ENCODE assay signal across 21 mouse cellular contexts in the genomic region with DNA sequence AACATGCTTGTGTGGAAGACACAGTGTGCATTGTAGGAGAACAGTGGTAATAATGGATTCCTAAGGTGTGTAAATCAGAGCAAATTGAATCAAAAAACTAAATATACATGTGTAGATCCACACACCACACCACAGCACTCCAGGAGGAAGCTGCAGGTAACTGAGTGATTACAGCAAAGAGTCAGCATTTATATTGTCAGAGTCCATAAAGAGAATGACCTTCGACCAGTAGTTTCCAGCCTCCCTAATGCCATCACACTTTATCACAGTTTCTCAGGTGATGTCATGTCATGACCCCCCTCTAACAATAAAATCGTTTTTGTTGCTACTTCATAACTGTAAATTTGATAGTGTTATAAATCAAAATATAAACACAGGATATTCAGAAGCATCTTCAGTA.
DNase-seq lines count a peak whose midpoint lies in the region; ATAC-seq and TF ChIP-seq lines count a peak whose summit lies in the region.
"Had no signal": no experiment of that assay in that cellular context is flagged by ENCODE, and none has a peak within 500 bp of the region (broad histone marks: within the 10 kb centered on the region; RNA-seq: fewer than 3 reads in every experiment).

No protein-coding gene starts in this region.

- no peaks in the 10 kb centered on the region for H3K9me3 ChIP-seq in intestine, embryonic 15.5 days
- no peaks in the 10 kb centered on the region for H3K9me3 ChIP-seq in intestine, embryonic 16.5 days (ENCODE audit: control insufficient read depth, low read length)
- no peaks in the 10 kb centered on the region for H3K9me3 ChIP-seq in intestine, postnatal 0 days (ENCODE audit: control insufficient read depth)
- H3K9me3 ChIP-seq: G1E had no signal

- no peak overlapping the region for H3K9ac ChIP-seq in intestine, embryonic 15.5 days
- H3K9ac ChIP-seq in intestine, embryonic 16.5 days (ENCODE audit: low read depth, low read length) = no peak overlapping the region
- no peak overlapping the region for H3K9ac ChIP-seq in intestine, postnatal 0 days (ENCODE audit: low read depth, low read length)

- no peak for DNase-seq in urinary bladder, postnatal 4 days (ENCODE audit: low spot score in 2 of 2)
- DNase-seq in embryo, embryonic 9.5 days (ENCODE audit: extremely low spot score) = no peak
- DNase-seq in adrenal gland, postnatal 25 days = no peak
- DNase-seq: adrenal gland, adult 2 months; adrenal gland, adult 8-10 months; adrenal gland, postnatal 10 days; adrenal gland, postnatal 14 days; adrenal gland, postnatal 36 days; B cell, adult 2 months; cerebellum, adult 11 months; cerebellum, adult 11-12 months; cerebellum, adult 18-20 months; cerebellum, adult 2 months had no signal

- H3K27ac ChIP-seq in intestine, embryonic 15.5 days = no peak overlapping the region
- no peak overlapping the region for H3K27ac ChIP-seq in intestine, embryonic 16.5 days (ENCODE audit: low read length)
- no peak overlapping the region for H3K27ac ChIP-seq in intestine, postnatal 0 days (ENCODE audit: low read depth, low read length)

- H3K27me3 ChIP-seq in intestine, embryonic 15.5 days (replicated peaks) = no peaks in the 10 kb centered on the region
- H3K27me3 ChIP-seq in intestine, embryonic 16.5 days (replicated peaks; ENCODE audit: control insufficient read depth, insufficient read depth, low read length) = no peaks in the 10 kb centered on the region
- no peaks in the 10 kb centered on the region for H3K27me3 ChIP-seq in intestine, postnatal 0 days (replicated peaks; ENCODE audit: control insufficient read depth, insufficient read depth, low read length)
- H3K27me3 ChIP-seq: CH12.LX, Patski had no signal

- no peak overlapping the region for H3K4me3 ChIP-seq in intestine, embryonic 15.5 days (replicated peaks)
- H3K4me3 ChIP-seq in intestine, embryonic 16.5 days (ENCODE audit: low read length) = no peak overlapping the region
- H3K4me3 ChIP-seq in intestine, postnatal 0 days (ENCODE audit: low read depth, low read length) = no peak overlapping the region

- no peaks in the 10 kb centered on the region for H3K4me1 ChIP-seq in intestine, embryonic 15.5 days (replicated peaks)
- H3K4me1 ChIP-seq in intestine, embryonic 16.5 days (ENCODE audit: control insufficient read depth, insufficient read depth, low read length) = no peaks in the 10 kb centered on the region
- no peaks in the 10 kb centered on the region for H3K4me1 ChIP-seq in intestine, postnatal 0 days (replicated peaks; ENCODE audit: control insufficient read depth, insufficient read depth, low read length)

- no peaks in the 10 kb centered on the region for H3K36me3 ChIP-seq in intestine, embryonic 15.5 days
- no peaks in the 10 kb centered on the region for H3K36me3 ChIP-seq in intestine, embryonic 16.5 days (ENCODE audit: control insufficient read depth, insufficient read depth, low read length)
- no peaks in the 10 kb centered on the region for H3K36me3 ChIP-seq in intestine, postnatal 0 days (ENCODE audit: control insufficient read depth, insufficient read depth)
- H3K36me3 ChIP-seq: G1E had no signal

- H3K4me2 ChIP-seq in intestine, embryonic 15.5 days (replicated peaks) = no peak overlapping the region
- H3K4me2 ChIP-seq in intestine, embryonic 16.5 days (ENCODE audit: low read depth, low read length) = no peak overlapping the region
- no peak overlapping the region for H3K4me2 ChIP-seq in intestine, postnatal 0 days (replicated peaks; ENCODE audit: low read depth)

- WGBS in intestine, embryonic 15.5 days = 65% methylated on average over 2 of the region's 2 CpGs
- 60% methylated on average over 2 of the region's 2 CpGs for WGBS in intestine, embryonic 16.5 days
- WGBS in intestine, postnatal 0 days = 30% methylated on average over 2 of the region's 2 CpGs

- peak; percentile 86 for ATAC-seq in intestine, embryonic 15.5 days
- ATAC-seq in intestine, embryonic 16.5 days = peak; percentile 95
- peak; percentile 92 for ATAC-seq in intestine, postnatal 0 days
- ATAC-seq: activated CD4-positive, CD25-positive, alpha-beta regulatory T cell, adult 4 months; CD4-positive, CD25-positive, alpha-beta regulatory T cell, adult 4 months; Patski had no signal

- TF ChIP-seq CTCF in intestine, postnatal 0 days (IDR thresholded peaks at IDR 0.05; ENCODE audit: low read depth) = no peak
